9 mouse cellular contexts compared by ENCODE assay signal in the genomic region with DNA sequence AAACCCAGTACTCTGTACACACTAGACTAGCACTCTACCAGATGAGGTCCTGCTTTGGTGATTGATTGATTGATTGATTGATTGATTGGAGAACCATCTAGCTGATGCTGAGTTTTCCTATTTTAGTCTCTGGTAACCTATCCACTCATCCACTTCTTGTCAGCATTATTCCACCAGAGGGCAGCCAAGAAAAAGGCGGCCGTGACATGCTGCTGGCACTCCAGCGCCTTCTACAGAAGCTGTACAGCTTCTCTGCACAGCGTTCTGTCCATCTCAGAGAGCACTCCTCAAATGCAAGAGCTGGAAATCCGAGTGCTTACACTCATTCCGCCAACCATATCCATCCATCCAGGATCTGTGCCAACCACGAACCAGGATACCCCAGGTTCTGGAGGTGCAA. TPM values are rescaled to one million over a fixed set of nuclear protein-coding genes. Genes with fewer than 3 reads are reported as not detected.
DNase-seq lines count a peak whose midpoint lies in the region; ATAC-seq and TF ChIP-seq lines count a peak whose summit lies in the region.
"Had no signal": no experiment of that assay in that cellular context is flagged by ENCODE, and none has a peak within 500 bp of the region (broad histone marks: within the 10 kb centered on the region; RNA-seq: fewer than 3 reads in every experiment).

No protein-coding gene starts in this region.

- H3K4me3 ChIP-seq in embryonic facial prominence, embryonic 11.5 days (ENCODE audit: low read depth, low read length): no peak overlapping the region
- H3K4me3 ChIP-seq in heart, postnatal 0 days (ENCODE audit: low read depth, low read length): no peak overlapping the region
- H3K4me3 ChIP-seq in liver, postnatal 0 days (ENCODE audit: low read depth, low read length): no peak overlapping the region
- no peak overlapping the region for H3K4me3 ChIP-seq in neural tube, embryonic 15.5 days (replicated peaks)
- H3K4me3 ChIP-seq: liver, embryonic 15.5 days had no signal

- no peak; the same call in 1 of the 2 replicates for ATAC-seq in embryonic facial prominence, embryonic 11.5 days (replicated peaks; ENCODE audit: insufficient number of reproducible peaks, low FRiP score, low TSS enrichment, low read depth)
- ATAC-seq in heart, postnatal 0 days (ENCODE audit: insufficient read depth, low read depth): peak; percentile 65; the same call in 1 of the 2 replicates
- ATAC-seq in liver, postnatal 0 days: no peak
- peak; percentile 70 for ATAC-seq in neural tube, embryonic 15.5 days (ENCODE audit: low FRiP score)

- H3K4me1 ChIP-seq in embryonic facial prominence, embryonic 11.5 days (ENCODE audit: control insufficient read depth, insufficient read depth, low read length): no peaks in the 10 kb centered on the region
- no peaks in the 10 kb centered on the region for H3K4me1 ChIP-seq in heart, postnatal 0 days (ENCODE audit: control insufficient read depth, insufficient read depth)
- H3K4me1 ChIP-seq in liver, postnatal 0 days (ENCODE audit: insufficient read depth): no peaks in the 10 kb centered on the region
- H3K4me1 ChIP-seq in neural tube, embryonic 15.5 days: peaks cover 21% of the 10 kb centered on the region
- H3K4me1 ChIP-seq: liver, embryonic 15.5 days had no signal

- no peak overlapping the region for H3K4me2 ChIP-seq in embryonic facial prominence, embryonic 11.5 days (ENCODE audit: low read depth, low read length)
- no peak overlapping the region for H3K4me2 ChIP-seq in heart, postnatal 0 days (ENCODE audit: low read depth, low read length)
- no peak overlapping the region for H3K4me2 ChIP-seq in liver, postnatal 0 days (ENCODE audit: low read depth, low read length)
- H3K4me2 ChIP-seq in neural tube, embryonic 15.5 days: no peak overlapping the region
- H3K4me2 ChIP-seq: liver, embryonic 15.5 days had no signal

- H3K27ac ChIP-seq in embryonic facial prominence, embryonic 11.5 days (replicated peaks; ENCODE audit: low read depth, low read length): no peak overlapping the region
- H3K27ac ChIP-seq in heart, postnatal 0 days (ENCODE audit: low read depth): no peak overlapping the region
- H3K27ac ChIP-seq in liver, postnatal 0 days (ENCODE audit: low read depth): no peak overlapping the region
- no peak overlapping the region for H3K27ac ChIP-seq in neural tube, embryonic 15.5 days (replicated peaks)
- H3K27ac ChIP-seq: liver, embryonic 15.5 days had no signal

- H3K9me3 ChIP-seq in embryonic facial prominence, embryonic 11.5 days (replicated peaks; ENCODE audit: control insufficient read depth, low read length): no peaks in the 10 kb centered on the region
- H3K9me3 ChIP-seq in heart, postnatal 0 days (replicated peaks; ENCODE audit: control insufficient read depth, low read length): no peaks in the 10 kb centered on the region
- no peaks in the 10 kb centered on the region for H3K9me3 ChIP-seq in liver, postnatal 0 days (ENCODE audit: low read length)
- no peaks in the 10 kb centered on the region for H3K9me3 ChIP-seq in neural tube, embryonic 15.5 days (replicated peaks)
- H3K9me3 ChIP-seq: liver, embryonic 15.5 days had no signal

- H3K27me3 ChIP-seq in embryonic facial prominence, embryonic 11.5 days (ENCODE audit: control insufficient read depth, insufficient read depth, low read length): no peaks in the 10 kb centered on the region
- no peaks in the 10 kb centered on the region for H3K27me3 ChIP-seq in heart, postnatal 0 days (ENCODE audit: control insufficient read depth, insufficient read depth, low read length)
- H3K27me3 ChIP-seq in liver, postnatal 0 days (ENCODE audit: insufficient read depth, low read length): no peaks in the 10 kb centered on the region
- no peaks in the 10 kb centered on the region for H3K27me3 ChIP-seq in neural tube, embryonic 15.5 days (replicated peaks)

- peak; percentile 24 for DNase-seq in urinary bladder, postnatal 25 days (ENCODE audit: low spot score)
- no peak for DNase-seq in urinary bladder, postnatal 10 days (ENCODE audit: low spot score)
- peak; percentile 66 for DNase-seq in embryonic facial prominence, embryonic 11.5 days (ENCODE audit: low spot score)
- peak; percentile 60 for DNase-seq in heart, postnatal 0 days (ENCODE audit: low spot score)
- peak; percentile 82 for DNase-seq in kidney, postnatal 10 days
- peak; percentile 31 for DNase-seq in liver, postnatal 0 days
- peak; percentile 63 for DNase-seq in thymus, postnatal 4 days

- H3K36me3 ChIP-seq in embryonic facial prominence, embryonic 11.5 days (replicated peaks; ENCODE audit: control insufficient read depth, insufficient read depth, low read depth, low read length): no peaks in the 10 kb centered on the region
- H3K36me3 ChIP-seq in heart, postnatal 0 days (replicated peaks; ENCODE audit: control insufficient read depth, insufficient read depth, low read length): no peaks in the 10 kb centered on the region
- H3K36me3 ChIP-seq in liver, postnatal 0 days (replicated peaks; ENCODE audit: insufficient read depth, low read length): no peaks in the 10 kb centered on the region
- no peaks in the 10 kb centered on the region for H3K36me3 ChIP-seq in neural tube, embryonic 15.5 days
- H3K36me3 ChIP-seq: liver, embryonic 15.5 days had no signal

- 29% methylated on average over 7 of the region's 7 CpGs for WGBS in embryonic facial prominence, embryonic 11.5 days
- 22% methylated on average over 7 of the region's 7 CpGs for WGBS in heart, postnatal 0 days
- 29% methylated on average over 7 of the region's 7 CpGs for WGBS in liver, postnatal 0 days (ENCODE audit: insufficient replicate concordance)
- WGBS in neural tube, embryonic 15.5 days: 28% methylated on average over 7 of the region's 7 CpGs

- no peak for TF ChIP-seq EP300 in heart, postnatal 0 days (IDR thresholded peaks at IDR 0.05; ENCODE audit: low read depth)
- no peak for TF ChIP-seq EP300 in liver, postnatal 0 days (IDR thresholded peaks at IDR 0.05; ENCODE audit: low read depth)

- peak; percentile 79 for TF ChIP-seq CTCF in heart, postnatal 0 days (IDR thresholded peaks at IDR 0.05; ENCODE audit: low read depth)
- peak; percentile 68 for TF ChIP-seq CTCF in liver, postnatal 0 days (IDR thresholded peaks at IDR 0.05; ENCODE audit: low read depth)

- no peak overlapping the region for H3K9ac ChIP-seq in embryonic facial prominence, embryonic 11.5 days (replicated peaks; ENCODE audit: low read length)
- no peak overlapping the region for H3K9ac ChIP-seq in heart, postnatal 0 days (replicated peaks; ENCODE audit: low read depth, low read length)
- no peak overlapping the region for H3K9ac ChIP-seq in liver, postnatal 0 days (replicated peaks)
- no peak overlapping the region for H3K9ac ChIP-seq in neural tube, embryonic 15.5 days (replicated peaks)
- H3K9ac ChIP-seq: liver, embryonic 15.5 days had no signal

RNA-seq across cellular contexts. Expression of gene Gnb4, which starts 5.8 kb away (rescaled TPM):
- polyA plus RNA-seq in embryonic facial prominence, embryonic 11.5 days (2014; fragmentation: Nextera tagmentation; extraction: Ambion mirVana): 47.3 and 48.5 TPM in 2 replicates
- 47.9 and 55.4 TPM in 2 replicates for total RNA-seq in heart, postnatal 0 days (2014; rRNA removed; ENCODE audit: low replicate concordance)
- 36.8 and 38.6 TPM in 2 replicates for polyA plus RNA-seq in heart, postnatal 0 days (2015; fragmentation: Nextera tagmentation; extraction: Ambion mirVana)
- polyA plus RNA-seq in liver, postnatal 0 days (2015; fragmentation: Nextera tagmentation; extraction: Ambion mirVana): 6.6 and 6.7 TPM in 2 replicates
- 101 and 106 TPM in 2 replicates for polyA plus RNA-seq in neural tube, embryonic 15.5 days (2015; fragmentation: Nextera tagmentation; extraction: Ambion mirVana)

Comparison
In these comparisons a context has a peak if more than half of its experiments do, and no peak if none do; other contexts are left out.
1. ATAC-seq: peak in heart, postnatal 0 days (single experiment) and neural tube, embryonic 15.5 days (single experiment); none in embryonic facial prominence, embryonic 11.5 days (single experiment) and liver, postnatal 0 days (single experiment).